Mouse (Mus musculus): Measurements from ENCODE around the gene Pigq.

GRCm38 (mm10) chr17:25951803-25952623 is 7.3 kb upstream of the Pigq start, which contains the start of gene A930017K11Rik:
- TF ChIP-seq CTCF (IDR thresholded peaks at IDR 0.05; ENCODE audit: control insufficient read depth, insufficient read depth, low read length) (no peak), POLR2A (IDR thresholded peaks at IDR 0.05; ENCODE audit: borderline replicate concordance, control insufficient read depth, low read depth, low read length) (no peak)
